Mouse (Mus musculus): Measurements from ENCODE around the gene 1700109H08Rik. TPM values are rescaled to one million over a fixed set of nuclear protein-coding genes. Genes with fewer than 3 reads are reported as not detected.

Gene 1700109H08Rik
- polyA plus RNA-seq, 1 experiment from 2014 or later = 4.4 TPM

- H3K4me3 ChIP-seq (ENCODE audit: low read depth, low read length) = no peak overlapping the region
- H3K4me2 ChIP-seq (ENCODE audit: low read length) = no peak overlapping the region
- H3K27me3 ChIP-seq (replicated peaks; ENCODE audit: control insufficient read depth, insufficient read depth, low read length) = no peaks in the 10 kb centered on the region
- 79% methylated on average over 6 of the region's 6 CpGs for WGBS
- no peak for DNase-seq (ENCODE audit: low spot score)
- H3K27ac ChIP-seq (ENCODE audit: low read depth) = no peak overlapping the region
- ATAC-seq (replicated peaks; ENCODE audit: low FRiP score, low TSS enrichment, low read depth) = no peak
- H3K36me3 ChIP-seq (ENCODE audit: control insufficient read depth, insufficient read depth, low read length) = no peaks in the 10 kb centered on the region
- H3K4me1 ChIP-seq (replicated peaks; ENCODE audit: control insufficient read depth, insufficient read depth, low read length) = peaks cover 10% of the 10 kb centered on the region
- H3K9ac ChIP-seq (ENCODE audit: low read length) = no peak overlapping the region
- no peaks in the 10 kb centered on the region for H3K9me3 ChIP-seq (ENCODE audit: control insufficient read depth, low read length)
Observed at GRCm38 (mm10) chr5:3541871-3542270, 29.5 kb upstream of the 1700109H08Rik start.

- Histone ChIP-seq H3K9me3 (ENCODE audit: control insufficient read depth, low read length) (no peaks in the 10 kb centered on the region), H3K4me3 (ENCODE audit: low read depth, low read length) (peak within 1 kb of the TSS; percentile 62), H3K4me1 (replicated peaks; ENCODE audit: control insufficient read depth, insufficient read depth, low read length) (peaks cover 10% of the 10 kb centered on the region), H3K4me2 (ENCODE audit: low read length) (peak within 1 kb of the TSS; percentile 55), H3K36me3 (ENCODE audit: control insufficient read depth, insufficient read depth, low read length) (no peaks in the 10 kb centered on the region), H3K27ac (ENCODE audit: low read depth) (peak within 1 kb of the TSS; percentile 78), H3K9ac (ENCODE audit: low read length) (peak within 1 kb of the TSS; percentile 85), H3K27me3 (replicated peaks; ENCODE audit: control insufficient read depth, insufficient read depth, low read length) (no peaks in the 10 kb centered on the region)
- under 1% methylated on average over 80 of the region's 80 CpGs for whole genome bisulfite sequencing
- DNase-seq (ENCODE audit: low spot score) = peak; percentile 99
- ATAC-seq (replicated peaks; ENCODE audit: low FRiP score, low TSS enrichment, low read depth) = peak; percentile 96
Observed at GRCm38 (mm10) chr5:3543629-3544479, 27.5 kb upstream of the 1700109H08Rik start, which contains the start of gene Fam133b. Gene Fam133b (plus strand): TSS chr5:3543833.

- Histone ChIP-seq H3K36me3 (ENCODE audit: control insufficient read depth, insufficient read depth, low read length) (no peaks in the 10 kb centered on the region), H3K9me3 (ENCODE audit: control insufficient read depth, low read length) (no peaks in the 10 kb centered on the region), H3K4me1 (replicated peaks; ENCODE audit: control insufficient read depth, insufficient read depth, low read length) (peaks cover 10% of the 10 kb centered on the region), H3K27me3 (replicated peaks; ENCODE audit: control insufficient read depth, insufficient read depth, low read length) (no peaks in the 10 kb centered on the region), H3K9ac (ENCODE audit: low read length) (peak overlapping the region; percentile 85), H3K4me2 (ENCODE audit: low read length) (peak overlapping the region; percentile 55), H3K27ac (ENCODE audit: low read depth) (no peak overlapping the region), H3K4me3 (ENCODE audit: low read depth, low read length) (peak overlapping the region; percentile 62)
- 14% methylated on average over 7 of the region's 7 CpGs for WGBS
- 0 out of 2 replicates have a peak, but pooled peaks have one; percentile 42 for ATAC-seq (replicated peaks; ENCODE audit: low FRiP score, low TSS enrichment, low read depth)
- no peak for DNase-seq (ENCODE audit: low spot score)
Observed at GRCm38 (mm10) chr5:3544480-3544769, 26.9 kb upstream of the 1700109H08Rik start.

- WGBS = 88% methylated on average over 1 of the region's 1 CpGs
- Histone ChIP-seq H3K9ac (ENCODE audit: low read length) (no peak overlapping the region), H3K27ac (ENCODE audit: low read depth) (no peak overlapping the region), H3K4me3 (ENCODE audit: low read depth, low read length) (no peak overlapping the region), H3K4me1 (replicated peaks; ENCODE audit: control insufficient read depth, insufficient read depth, low read length) (peaks cover 10% of the 10 kb centered on the region), H3K9me3 (ENCODE audit: control insufficient read depth, low read length) (no peaks in the 10 kb centered on the region), H3K36me3 (ENCODE audit: control insufficient read depth, insufficient read depth, low read length) (no peaks in the 10 kb centered on the region), H3K27me3 (replicated peaks; ENCODE audit: control insufficient read depth, insufficient read depth, low read length) (no peaks in the 10 kb centered on the region), H3K4me2 (ENCODE audit: low read length) (no peak overlapping the region)
- ATAC-seq (replicated peaks; ENCODE audit: low FRiP score, low TSS enrichment, low read depth) (no peak), DNase-seq (ENCODE audit: low spot score) (no peak)
Observed at GRCm38 (mm10) chr5:3546226-3546625, 25.1 kb upstream of the 1700109H08Rik start.

- no peaks in the 10 kb centered on the region for H3K4me1 ChIP-seq (replicated peaks; ENCODE audit: control insufficient read depth, insufficient read depth, low read length)
- H3K36me3 ChIP-seq (ENCODE audit: control insufficient read depth, insufficient read depth, low read length) = peaks cover 22% of the 10 kb centered on the region
- no peaks in the 10 kb centered on the region for H3K9me3 ChIP-seq (ENCODE audit: control insufficient read depth, low read length)
- ATAC-seq (replicated peaks; ENCODE audit: low FRiP score, low TSS enrichment, low read depth) (no peak), DNase-seq (ENCODE audit: low spot score) (no peak)
- H3K27ac ChIP-seq (ENCODE audit: low read depth) = no peak overlapping the region
- H3K4me2 ChIP-seq (ENCODE audit: low read length) = no peak overlapping the region
- no peak overlapping the region for H3K4me3 ChIP-seq (ENCODE audit: low read depth, low read length)
- WGBS = 97% methylated on average over 1 of the region's 1 CpGs
- no peaks in the 10 kb centered on the region for H3K27me3 ChIP-seq (replicated peaks; ENCODE audit: control insufficient read depth, insufficient read depth, low read length)
- no peak overlapping the region for H3K9ac ChIP-seq (ENCODE audit: low read length)
Observed at GRCm38 (mm10) chr5:3551481-3551880, 19.9 kb upstream of the 1700109H08Rik start.

GRCm38 (mm10) chr5:3554198-3554597, 17.2 kb upstream of the 1700109H08Rik start:
- Histone ChIP-seq H3K27me3 (replicated peaks; ENCODE audit: control insufficient read depth, insufficient read depth, low read length) (no peaks in the 10 kb centered on the region), H3K9me3 (ENCODE audit: control insufficient read depth, low read length) (no peaks in the 10 kb centered on the region), H3K27ac (ENCODE audit: low read depth) (no peak overlapping the region), H3K4me2 (ENCODE audit: low read length) (no peak overlapping the region), H3K4me3 (ENCODE audit: low read depth, low read length) (no peak overlapping the region), H3K36me3 (ENCODE audit: control insufficient read depth, insufficient read depth, low read length) (peaks cover 44% of the 10 kb centered on the region), H3K9ac (ENCODE audit: low read length) (no peak overlapping the region), H3K4me1 (replicated peaks; ENCODE audit: control insufficient read depth, insufficient read depth, low read length) (no peaks in the 10 kb centered on the region)
- DNase-seq (ENCODE audit: low spot score) (no peak), ATAC-seq (replicated peaks; ENCODE audit: low FRiP score, low TSS enrichment, low read depth) (no peak)
- 85% methylated on average over 2 of the region's 2 CpGs for WGBS

- WGBS = 95% methylated on average over 2 of the region's 2 CpGs
- H3K36me3 ChIP-seq (ENCODE audit: control insufficient read depth, insufficient read depth, low read length) = peaks cover 97% of the 10 kb centered on the region
Observed at GRCm38 (mm10) chr5:3574825-3575224, 3.5 kb downstream of the 1700109H08Rik start.

GRCm38 (mm10) chr5:3577939-3578338, 6.6 kb downstream of the 1700109H08Rik start:
- 98% methylated on average over 2 of the region's 2 CpGs for WGBS
- Histone ChIP-seq H3K4me2 (ENCODE audit: low read length) (no peak overlapping the region), H3K36me3 (ENCODE audit: control insufficient read depth, insufficient read depth, low read length) (peaks cover 95% of the 10 kb centered on the region), H3K27ac (ENCODE audit: low read depth) (no peak overlapping the region), H3K4me1 (replicated peaks; ENCODE audit: control insufficient read depth, insufficient read depth, low read length) (no peaks in the 10 kb centered on the region), H3K4me3 (ENCODE audit: low read depth, low read length) (no peak overlapping the region), H3K9ac (ENCODE audit: low read length) (no peak overlapping the region), H3K27me3 (replicated peaks; ENCODE audit: control insufficient read depth, insufficient read depth, low read length) (no peaks in the 10 kb centered on the region), H3K9me3 (ENCODE audit: control insufficient read depth, low read length) (0 out of 2 replicates have a peak, but pooled peaks cover 2% of the 10 kb centered on the region)
- ATAC-seq (replicated peaks; ENCODE audit: low FRiP score, low TSS enrichment, low read depth) (no peak), DNase-seq (ENCODE audit: low spot score) (no peak)

More at GRCm38 (mm10) chr5:3574825-3575224, 3.5 kb downstream of the 1700109H08Rik start:
- H3K4me2 ChIP-seq (ENCODE audit: low read length) = no peak overlapping the region
- no peak overlapping the region for H3K9ac ChIP-seq (ENCODE audit: low read length)
- H3K4me1 ChIP-seq (replicated peaks; ENCODE audit: control insufficient read depth, insufficient read depth, low read length) = no peaks in the 10 kb centered on the region
- no peak for ATAC-seq (replicated peaks; ENCODE audit: low FRiP score, low TSS enrichment, low read depth)
- 0 out of 2 replicates have a peak, but pooled peaks cover 2% of the 10 kb centered on the region for H3K9me3 ChIP-seq (ENCODE audit: control insufficient read depth, low read length)
- DNase-seq (ENCODE audit: low spot score) = no peak
- no peaks in the 10 kb centered on the region for H3K27me3 ChIP-seq (replicated peaks; ENCODE audit: control insufficient read depth, insufficient read depth, low read length)
- H3K27ac ChIP-seq (ENCODE audit: low read depth) = no peak overlapping the region
- H3K4me3 ChIP-seq (ENCODE audit: low read depth, low read length) = no peak overlapping the region

- Histone ChIP-seq H3K4me1 (replicated peaks; ENCODE audit: control insufficient read depth, insufficient read depth, low read length) (no peaks in the 10 kb centered on the region), H3K36me3 (ENCODE audit: control insufficient read depth, insufficient read depth, low read length) (peaks cover 94% of the 10 kb centered on the region), H3K27me3 (replicated peaks; ENCODE audit: control insufficient read depth, insufficient read depth, low read length) (no peaks in the 10 kb centered on the region), H3K27ac (ENCODE audit: low read depth) (no peak overlapping the region), H3K4me3 (ENCODE audit: low read depth, low read length) (no peak overlapping the region), H3K9me3 (ENCODE audit: control insufficient read depth, low read length) (0 out of 2 replicates have a peak, but pooled peaks cover 2% of the 10 kb centered on the region), H3K4me2 (ENCODE audit: low read length) (no peak overlapping the region), H3K9ac (ENCODE audit: low read length) (no peak overlapping the region)
- ATAC-seq (replicated peaks; ENCODE audit: low FRiP score, low TSS enrichment, low read depth) (no peak), DNase-seq (ENCODE audit: low spot score) (no peak)
- 90% methylated on average over 7 of the region's 7 CpGs for WGBS
Observed at GRCm38 (mm10) chr5:3579066-3579465, 7.7 kb downstream of the 1700109H08Rik start.
